ENCODE assay signal across 15 mouse cellular contexts in the genomic region with DNA sequence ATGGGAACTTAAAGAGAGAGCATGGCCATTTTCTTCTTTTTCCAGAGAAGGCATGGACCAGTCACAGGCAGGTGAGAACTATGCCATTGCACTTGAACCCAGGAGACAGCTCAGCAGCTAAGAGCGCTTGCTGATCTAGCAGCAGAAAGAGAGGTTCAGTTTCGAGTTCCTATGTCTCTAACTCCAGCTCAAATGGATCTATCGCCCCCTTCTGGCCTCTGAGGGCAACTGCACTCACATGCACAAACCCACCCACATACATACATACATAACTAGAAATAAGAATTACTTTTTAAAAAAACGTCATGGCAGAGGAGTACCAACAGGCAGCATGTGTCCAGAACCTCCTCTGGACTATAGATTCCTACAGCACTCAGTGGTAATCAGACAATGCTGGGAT. TPM values are rescaled to one million over a fixed set of nuclear protein-coding genes. Genes with fewer than 3 reads are reported as not detected.
A peak's percentile ranks its signal among the peaks of the same experiment; 100 is the strongest.
DNase-seq lines count a peak whose midpoint lies in the region; ATAC-seq and TF ChIP-seq lines count a peak whose summit lies in the region.
"Had no signal": no experiment of that assay in that cellular context is flagged by ENCODE, and none has a peak within 500 bp of the region (broad histone marks: within the 10 kb centered on the region; RNA-seq: fewer than 3 reads in every experiment).

No protein-coding gene starts in this region.

- peak; percentile 27; the same call in 1 of the 2 replicates for TF ChIP-seq CTCF in forebrain, postnatal 0 days (IDR thresholded peaks at IDR 0.05; ENCODE audit: low read depth)
- TF ChIP-seq CTCF in liver, postnatal 0 days (IDR thresholded peaks at IDR 0.05; ENCODE audit: low read depth) = peak; percentile 50
- TF ChIP-seq CTCF in E14TG2a.4 (conservative IDR thresholded peaks at IDR 0.05; ENCODE audit: low read length) = peak; percentile 71

- no peaks in the 10 kb centered on the region for H3K36me3 ChIP-seq in forebrain, postnatal 0 days (ENCODE audit: insufficient read depth)
- H3K36me3 ChIP-seq in forebrain, embryonic 11.5 days (ENCODE audit: control insufficient read depth, insufficient read depth, low read length) = no peaks in the 10 kb centered on the region
- no peaks in the 10 kb centered on the region for H3K36me3 ChIP-seq in liver, postnatal 0 days (replicated peaks; ENCODE audit: insufficient read depth, low read length)
- no peaks in the 10 kb centered on the region for H3K36me3 ChIP-seq in liver, embryonic 11.5 days (ENCODE audit: control insufficient read depth, insufficient read depth, low read length)
- no peaks in the 10 kb centered on the region for H3K36me3 ChIP-seq in E14TG2a.4 (ENCODE audit: insufficient read depth, low read length)
- H3K36me3 ChIP-seq: forebrain, embryonic 10.5 days; limb, embryonic 12.5 days had no signal

- no peak overlapping the region for H3K4me2 ChIP-seq in forebrain, postnatal 0 days (ENCODE audit: low read depth)
- no peak overlapping the region for H3K4me2 ChIP-seq in forebrain, embryonic 11.5 days (ENCODE audit: low read depth, low read length, severe bottlenecking)
- no peak overlapping the region for H3K4me2 ChIP-seq in liver, postnatal 0 days (ENCODE audit: low read depth, low read length)
- H3K4me2 ChIP-seq in liver, embryonic 11.5 days = no peak overlapping the region
- H3K4me2 ChIP-seq: limb, embryonic 12.5 days had no signal

- no peak overlapping the region for H3K4me3 ChIP-seq in forebrain, postnatal 0 days (ENCODE audit: low read depth, low read length)
- no peak overlapping the region for H3K4me3 ChIP-seq in forebrain, embryonic 11.5 days (ENCODE audit: low read depth, low read length)
- H3K4me3 ChIP-seq in liver, postnatal 0 days (ENCODE audit: low read depth, low read length) = no peak overlapping the region
- H3K4me3 ChIP-seq in liver, embryonic 11.5 days (ENCODE audit: low read depth, low read length) = no peak overlapping the region
- no peak overlapping the region for H3K4me3 ChIP-seq in E14TG2a.4 (replicated peaks; ENCODE audit: low read length)
- H3K4me3 ChIP-seq: forebrain, embryonic 10.5 days; limb, embryonic 12.5 days had no signal

- H3K9me3 ChIP-seq in forebrain, postnatal 0 days (ENCODE audit: low read length) = no peaks in the 10 kb centered on the region
- H3K9me3 ChIP-seq in forebrain, embryonic 11.5 days (ENCODE audit: control insufficient read depth, low read length) = peaks cover 2% of the 10 kb centered on the region; the same call in 1 of the 2 replicates
- H3K9me3 ChIP-seq in liver, postnatal 0 days (ENCODE audit: low read length) = peaks cover 11% of the 10 kb centered on the region
- peaks cover 7% of the 10 kb centered on the region; the same call in 1 of the 2 replicates for H3K9me3 ChIP-seq in liver, embryonic 11.5 days (ENCODE audit: control insufficient read depth, low read length)
- no peaks in the 10 kb centered on the region for H3K9me3 ChIP-seq in E14TG2a.4 (ENCODE audit: low read length)

- no peaks in the 10 kb centered on the region; the same call in 1 of the 2 replicates for H3K4me1 ChIP-seq in forebrain, postnatal 0 days (ENCODE audit: insufficient read depth)
- peaks cover 7% of the 10 kb centered on the region for H3K4me1 ChIP-seq in forebrain, embryonic 11.5 days (replicated peaks; ENCODE audit: control insufficient read depth, insufficient read depth, low read length)
- H3K4me1 ChIP-seq in liver, postnatal 0 days (ENCODE audit: insufficient read depth) = no peaks in the 10 kb centered on the region
- H3K4me1 ChIP-seq in liver, embryonic 11.5 days (replicated peaks; ENCODE audit: control insufficient read depth, insufficient read depth, low read length) = 0 out of 2 replicates have a peak, but pooled peaks cover 3% of the 10 kb centered on the region
- H3K4me1 ChIP-seq in E14TG2a.4 (replicated peaks; ENCODE audit: low read depth, low read length) = peaks cover 6% of the 10 kb centered on the region

- no peak for ATAC-seq in forebrain, postnatal 0 days
- ATAC-seq in forebrain, embryonic 11.5 days (replicated peaks; ENCODE audit: low FRiP score) = no peak
- ATAC-seq in liver, postnatal 0 days = no peak
- no peak for ATAC-seq in liver, embryonic 11.5 days (replicated peaks; ENCODE audit: low FRiP score)
- no peak for ATAC-seq in erythroblast, adult 5-6 weeks (replicated peaks; ENCODE audit: low FRiP score, poor library complexity, severe bottlenecking)
- ATAC-seq in erythroid progenitor cell, adult 5-6 weeks (replicated peaks; ENCODE audit: low FRiP score, poor library complexity, severe bottlenecking) = no peak

- no peak overlapping the region for H3K9ac ChIP-seq in forebrain, postnatal 0 days
- H3K9ac ChIP-seq in forebrain, embryonic 11.5 days (ENCODE audit: low read length) = no peak overlapping the region
- H3K9ac ChIP-seq in liver, postnatal 0 days (replicated peaks) = no peak overlapping the region
- H3K9ac ChIP-seq in liver, embryonic 11.5 days (ENCODE audit: low read depth, low read length) = no peak overlapping the region
- H3K9ac ChIP-seq: limb, embryonic 12.5 days had no signal

- WGBS in forebrain, postnatal 0 days = 82% methylated on average over 4 of the region's 4 CpGs
- 80% methylated on average over 4 of the region's 4 CpGs for WGBS in forebrain, embryonic 11.5 days
- WGBS in liver, postnatal 0 days (ENCODE audit: insufficient replicate concordance) = 73% methylated on average over 4 of the region's 4 CpGs
- WGBS in liver, embryonic 11.5 days = 76% methylated on average over 4 of the region's 4 CpGs

- DNase-seq in forebrain, postnatal 0 days = no peak
- DNase-seq in forebrain, embryonic 11.5 days (ENCODE audit: low spot score) = no peak
- DNase-seq in liver, postnatal 0 days = no peak
- no peak for DNase-seq in liver, embryonic 11.5 days (ENCODE audit: low spot score)
- DNase-seq in c-Kit-positive CD71-positive TER-119-negative erythroid progenitor cells, embryonic 14.5 days (ENCODE audit: low read depth) = peak; percentile 10
- DNase-seq: embryo, embryonic 11 days; lung, postnatal 4 days had no signal

- H3K27ac ChIP-seq in forebrain, postnatal 0 days (ENCODE audit: low read depth, low read length) = no peak overlapping the region
- no peak overlapping the region for H3K27ac ChIP-seq in forebrain, embryonic 11.5 days (ENCODE audit: low read depth, low read length)
- H3K27ac ChIP-seq in liver, postnatal 0 days (ENCODE audit: low read depth) = no peak overlapping the region
- no peak overlapping the region for H3K27ac ChIP-seq in liver, embryonic 11.5 days (ENCODE audit: low read depth, low read length)
- H3K27ac ChIP-seq: forebrain, embryonic 10.5 days; limb, embryonic 12.5 days had no signal

- no peak for TF ChIP-seq EP300 in liver, postnatal 0 days (IDR thresholded peaks at IDR 0.05; ENCODE audit: low read depth)

- H3K27me3 ChIP-seq in forebrain, postnatal 0 days (ENCODE audit: insufficient read depth, low read length) = no peaks in the 10 kb centered on the region
- H3K27me3 ChIP-seq in forebrain, embryonic 11.5 days (ENCODE audit: control insufficient read depth, insufficient read depth, low read length) = no peaks in the 10 kb centered on the region
- H3K27me3 ChIP-seq in liver, postnatal 0 days (ENCODE audit: insufficient read depth, low read length) = peaks cover 40% of the 10 kb centered on the region
- peaks cover 18% of the 10 kb centered on the region for H3K27me3 ChIP-seq in liver, embryonic 11.5 days (replicated peaks; ENCODE audit: control insufficient read depth, insufficient read depth, low read length)
- peaks cover 34% of the 10 kb centered on the region for H3K27me3 ChIP-seq in E14TG2a.4 (ENCODE audit: insufficient read depth, low read length)
- H3K27me3 ChIP-seq: limb, embryonic 12.5 days had no signal

RNA-seq across cellular contexts. Expression of gene Ccdc182, which starts 35.6 kb away (rescaled TPM):
- not detected in 2 replicates for total RNA-seq in forebrain, postnatal 0 days (2014; rRNA removed)
- polyA plus RNA-seq in forebrain, postnatal 0 days (2015; fragmentation: Nextera tagmentation; extraction: Ambion mirVana) = not detected in 2 replicates
- polyA plus RNA-seq in forebrain, embryonic 11.5 days (2014; fragmentation: Nextera tagmentation; extraction: Ambion mirVana) = 0.23 and 0.94 TPM in 2 replicates
- not detected in 2 replicates for polyA plus RNA-seq in liver, postnatal 0 days (2015; fragmentation: Nextera tagmentation; extraction: Ambion mirVana)
- polyA plus RNA-seq in liver, embryonic 11.5 days (2014; fragmentation: Nextera tagmentation; extraction: Ambion mirVana) = not detected in 2 replicates
- not detected in 2 replicates for total RNA-seq in erythroblast, adult 5-6 weeks (2015; ENCODE audit: low replicate concordance)
- not detected in 2 replicates for total RNA-seq in erythroblast, adult 5-6 weeks (2017; ENCODE audit: low replicate concordance)
- total RNA-seq in erythroid progenitor cell, adult 5-6 weeks (2015; ENCODE audit: low replicate concordance) = not detected in 2 replicates
- not detected in 2 replicates for total RNA-seq in erythroid progenitor cell, adult 5-6 weeks (2017; ENCODE audit: low replicate concordance)
- total RNA-seq: gastrocnemius, adult 8-10 months had no signal
- polyA plus RNA-seq: heart, embryonic 14.5 days; large intestine, adult 2 months had no signal

RNA-seq across cellular contexts. Expression of gene Mrps23, which starts 54.0 kb away (rescaled TPM):
- 39.0 and 57.5 TPM in 2 replicates for total RNA-seq in forebrain, postnatal 0 days (2014; rRNA removed)
- polyA plus RNA-seq in forebrain, postnatal 0 days (2015; fragmentation: Nextera tagmentation; extraction: Ambion mirVana) = 70.7 and 71.5 TPM in 2 replicates
- 70.8 and 71.7 TPM in 2 replicates for polyA plus RNA-seq in forebrain, embryonic 11.5 days (2014; fragmentation: Nextera tagmentation; extraction: Ambion mirVana)
- 28.7 and 29.3 TPM in 2 replicates for polyA plus RNA-seq in liver, postnatal 0 days (2015; fragmentation: Nextera tagmentation; extraction: Ambion mirVana)
- 73.7 and 79.5 TPM in 2 replicates for polyA plus RNA-seq in liver, embryonic 11.5 days (2014; fragmentation: Nextera tagmentation; extraction: Ambion mirVana)
- total RNA-seq in erythroblast, adult 5-6 weeks (2015; ENCODE audit: low replicate concordance) = 16.9 and 19.2 TPM in 2 replicates
- 10.1 and 51.3 TPM in 2 replicates for total RNA-seq in erythroblast, adult 5-6 weeks (2017; ENCODE audit: low replicate concordance)
- total RNA-seq in erythroid progenitor cell, adult 5-6 weeks (2015; ENCODE audit: low replicate concordance) = 18.7 and 24.3 TPM in 2 replicates
- 15.8 and 23.1 TPM in 2 replicates for total RNA-seq in erythroid progenitor cell, adult 5-6 weeks (2017; ENCODE audit: low replicate concordance)
